Mouse (Mus musculus): ENCODE results near the gene Olfr1192-ps1.
"Not testable (repeated sequence)": the region's sequence is repeated elsewhere in the genome, so short reads cannot be mapped to it uniquely, and the experiment has no call there.

Gene Olfr1192-ps1

DNA sequence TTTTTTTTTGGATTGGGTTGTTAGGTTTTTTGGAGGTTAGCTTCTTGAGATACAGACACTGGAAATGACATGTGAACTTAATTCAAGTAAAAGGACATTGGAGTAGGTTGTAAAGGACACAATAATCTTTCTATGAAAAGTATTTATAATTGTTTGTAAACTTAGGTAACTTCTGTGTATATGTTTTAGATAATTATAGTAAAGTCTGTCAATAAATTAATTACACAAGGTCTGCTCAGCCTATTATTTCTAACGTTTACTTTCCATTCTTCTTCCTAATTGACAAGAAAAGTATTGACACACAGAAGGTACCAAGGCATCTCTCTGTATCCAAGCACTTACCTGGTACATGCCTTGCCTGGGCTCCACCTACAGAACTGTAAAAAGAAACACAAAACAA is at the start of gene Olfr1192-ps1:
Gene Olfr1192-ps1, plus strand, starts transcription at position 301 of the 400 bp plus-strand sequence.
- no peak for DNase-seq (ENCODE audit: low spot score in 2 of 2)

DNA sequence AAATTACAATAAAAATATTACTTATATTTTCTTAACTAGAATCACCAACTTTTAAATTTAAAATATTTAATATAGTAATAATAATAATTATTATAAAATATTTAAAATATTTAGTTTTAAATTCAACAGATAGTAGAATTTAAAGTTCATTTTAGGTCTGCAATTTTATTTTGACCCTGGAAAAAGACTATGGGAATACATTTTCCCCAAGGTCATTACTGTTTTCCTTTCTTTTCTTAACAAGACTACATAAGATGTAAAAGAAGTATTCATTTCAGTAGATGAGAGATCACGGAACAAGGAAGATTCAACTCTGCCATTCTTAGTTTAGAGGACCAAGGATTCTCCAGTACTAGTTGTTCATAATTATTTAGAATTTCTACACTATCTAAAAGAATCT is 8.1 kb upstream of the Olfr1192-ps1 start, which contains the start of gene Olfr1191-ps1:
Gene Olfr1191-ps1, plus strand, starts transcription at position 301 of the 400 bp plus-strand sequence.
- DNase-seq (ENCODE audit: low spot score in 2 of 2): not testable (repeated sequence)

DNA sequence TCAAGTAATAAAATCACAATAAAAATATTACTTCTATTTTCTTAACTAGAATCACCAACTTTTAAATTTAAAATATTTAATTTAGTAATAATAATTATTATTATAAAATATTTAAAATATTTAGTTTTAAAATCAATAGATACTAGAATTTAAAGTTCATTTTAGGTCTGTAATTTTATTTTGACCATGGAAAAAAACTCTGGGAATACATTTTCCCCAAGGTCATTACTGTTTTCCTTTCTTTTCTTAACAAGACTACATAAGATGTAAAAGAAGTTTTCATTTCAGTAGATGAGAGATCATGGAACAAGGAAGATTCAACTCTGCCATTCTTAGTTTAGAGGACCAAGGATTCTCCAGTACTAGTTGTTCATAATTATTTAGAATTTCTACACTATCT is 27.0 kb downstream of the Olfr1192-ps1 start, which contains the start of gene Olfr1193:
Gene Olfr1193, plus strand, starts transcription at position 301 of the 400 bp plus-strand sequence.
- DNase-seq (ENCODE audit: low spot score in 2 of 2): not testable (repeated sequence)

DNA sequence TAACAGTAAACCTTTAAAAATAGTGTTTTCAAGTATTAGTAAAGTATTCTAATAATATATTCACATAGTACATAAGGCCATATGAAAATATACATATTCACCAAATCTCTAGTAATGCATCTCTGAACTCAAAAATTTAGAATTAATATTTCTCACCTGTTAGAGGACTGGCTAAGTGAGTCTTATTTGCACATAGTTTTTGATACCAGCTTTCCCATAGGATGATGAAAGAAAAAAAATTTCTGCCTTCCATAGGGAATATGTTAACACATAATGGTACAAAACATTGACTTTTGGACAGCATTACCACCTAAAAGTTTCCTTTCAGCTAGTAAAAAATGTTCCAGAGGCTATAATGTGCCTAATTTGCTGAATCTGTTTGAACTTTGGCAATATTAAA is 40.8 kb downstream of the Olfr1192-ps1 start, which contains the start of gene Olfr1195:
Gene Olfr1195, minus strand, starts transcription at position 101 of the 400 bp plus-strand sequence.
- DNase-seq (ENCODE audit: low spot score in 2 of 2): no peak

DNA sequence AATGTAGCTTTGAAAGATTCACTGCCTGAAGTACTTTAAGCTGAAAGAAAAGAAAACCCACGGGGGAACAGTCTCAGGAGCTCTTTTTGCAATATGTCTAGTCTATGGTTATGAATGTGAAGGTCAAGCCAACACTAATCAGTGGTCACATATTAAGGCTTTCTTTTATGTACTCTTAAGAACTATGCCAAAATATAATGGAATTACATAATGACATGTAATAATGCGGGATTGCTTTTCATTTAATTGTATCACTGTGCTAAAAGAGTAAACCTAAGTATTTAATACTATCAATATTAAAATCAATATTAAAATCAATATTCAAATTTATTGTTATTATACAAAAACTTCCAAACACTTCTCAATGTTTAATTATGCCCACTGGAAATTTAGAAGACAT is 56.2 kb downstream of the Olfr1192-ps1 start, which contains the start of gene Olfr1196:
Gene Olfr1196, minus strand, starts transcription at position 101 of the 400 bp plus-strand sequence.
- no peak for DNase-seq (ENCODE audit: low spot score in 2 of 2)

All from frontal cortex, postnatal 36 days (tissue).